Mouse (Mus musculus): Measurements from ENCODE around the gene Lsamp. TPM values are rescaled to one million over a fixed set of nuclear protein-coding genes. Genes with fewer than 3 reads are reported as not detected.
A peak's percentile ranks its signal among the peaks of the same experiment; 100 is the strongest.

Lsamp gene
- total RNA-seq (2014; rRNA removed) (210 and 217 TPM in 2 replicates), polyA plus RNA-seq (2015; fragmentation: Nextera tagmentation; extraction: Ambion mirVana) (104 and 116 TPM in 2 replicates)

GRCm38 (mm10) chr16:39984205-39984634 lies at the start of gene Lsamp:
Gene Lsamp, plus strand, starts transcription at chr16:39984361.
- Histone ChIP-seq H3K36me3 (ENCODE audit: insufficient read depth, low read length) (no peaks in the 10 kb centered on the region), H3K27ac (ENCODE audit: low read depth, low read length) (peak within 1 kb of the TSS; percentile 79), H3K4me1 (ENCODE audit: insufficient read depth, low read length) (0 out of 2 replicates have a peak, but pooled peaks cover 3% of the 10 kb centered on the region), H3K4me2 (ENCODE audit: low read depth, low read length, poor library complexity, severe bottlenecking) (peak within 1 kb of the TSS; percentile 56), H3K9ac (replicated peaks; ENCODE audit: low read length, poor library complexity, severe bottlenecking) (peak within 1 kb of the TSS; percentile 76), H3K9me3 (ENCODE audit: low read length) (no peaks in the 10 kb centered on the region), H3K27me3 (ENCODE audit: insufficient read depth, low read length) (no peaks in the 10 kb centered on the region), H3K4me3 (ENCODE audit: low read depth, low read length) (peak within 1 kb of the TSS; percentile 70)
- ATAC-seq (ENCODE audit: low FRiP score) (peak; percentile 88), DNase-seq (ENCODE audit: low spot score) (peak; percentile 94)
- under 1% methylated on average over 24 of the region's 24 CpGs for WGBS
- peak; percentile 92 for TF ChIP-seq CTCF (IDR thresholded peaks at IDR 0.05)

DNA sequence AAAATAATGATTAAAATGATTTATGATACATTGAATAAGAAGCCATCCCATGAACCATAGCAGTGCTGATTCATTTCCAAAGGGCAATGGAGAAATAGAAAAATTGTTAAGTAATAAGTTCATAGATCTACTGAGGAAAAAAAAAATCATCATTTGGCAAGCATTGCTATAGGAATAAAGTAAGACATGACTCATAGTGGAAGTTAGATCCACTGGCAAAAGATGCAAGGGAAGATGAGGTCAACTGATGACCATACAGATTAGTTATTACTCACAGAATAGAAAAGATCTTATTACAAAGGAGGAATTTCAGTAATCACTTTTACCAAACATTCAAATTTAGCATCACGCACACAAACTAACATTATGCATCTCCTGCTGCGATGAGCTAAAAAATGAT lies 26.5 kb upstream of the Lsamp start:
- ATAC-seq (ENCODE audit: low FRiP score) (no peak), DNase-seq (ENCODE audit: low spot score) (no peak)
- no peaks in the 10 kb centered on the region for H3K27me3 ChIP-seq (ENCODE audit: insufficient read depth, low read length)
- no peaks in the 10 kb centered on the region for H3K9me3 ChIP-seq (ENCODE audit: low read length)
- no peaks in the 10 kb centered on the region for H3K36me3 ChIP-seq (ENCODE audit: insufficient read depth, low read length)
- no peak overlapping the region for H3K27ac ChIP-seq (ENCODE audit: low read depth, low read length)
- 97% methylated on average over 2 of the region's 2 CpGs for WGBS
- no peak for TF ChIP-seq CTCF (IDR thresholded peaks at IDR 0.05)
- no peak overlapping the region for H3K4me3 ChIP-seq (ENCODE audit: low read depth, low read length)
- no peak overlapping the region for H3K4me2 ChIP-seq (ENCODE audit: low read depth, low read length, poor library complexity, severe bottlenecking)
- no peak overlapping the region for H3K9ac ChIP-seq (replicated peaks; ENCODE audit: low read length, poor library complexity, severe bottlenecking)
- no peaks in the 10 kb centered on the region for H3K4me1 ChIP-seq (ENCODE audit: insufficient read depth, low read length)

DNA sequence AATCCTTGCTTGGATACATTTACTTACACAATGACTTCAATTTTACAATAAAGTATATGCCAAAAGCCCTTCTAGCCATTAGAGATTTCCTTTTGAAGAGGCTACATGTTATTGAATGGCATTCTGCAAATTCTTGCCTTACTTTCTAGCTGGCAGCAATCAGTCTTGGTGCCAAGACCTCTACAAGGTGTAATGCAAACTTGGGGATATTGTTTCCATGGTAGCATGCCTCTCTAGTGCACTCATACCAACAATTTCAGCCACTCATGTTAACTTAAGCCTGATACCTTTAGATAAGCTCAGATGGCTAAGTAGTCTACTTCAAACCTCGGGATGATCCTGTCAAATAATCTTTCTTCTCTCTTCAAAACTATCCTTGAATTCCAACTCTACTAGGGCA lies 11.4 kb upstream of the Lsamp start:
- no peak overlapping the region for H3K9ac ChIP-seq (replicated peaks; ENCODE audit: low read length, poor library complexity, severe bottlenecking)
- no peaks in the 10 kb centered on the region for H3K4me1 ChIP-seq (ENCODE audit: insufficient read depth, low read length)
- H3K4me2 ChIP-seq (ENCODE audit: low read depth, low read length, poor library complexity, severe bottlenecking) = no peak overlapping the region
- no peaks in the 10 kb centered on the region for H3K9me3 ChIP-seq (ENCODE audit: low read length)
- ATAC-seq (ENCODE audit: low FRiP score) = no peak
- no peak overlapping the region for H3K27ac ChIP-seq (ENCODE audit: low read depth, low read length)
- no peaks in the 10 kb centered on the region for H3K27me3 ChIP-seq (ENCODE audit: insufficient read depth, low read length)
- no peak for TF ChIP-seq CTCF (IDR thresholded peaks at IDR 0.05)
- WGBS = 84% methylated on average over 1 of the region's 1 CpGs
- no peaks in the 10 kb centered on the region for H3K36me3 ChIP-seq (ENCODE audit: insufficient read depth, low read length)
- DNase-seq (ENCODE audit: low spot score) = no peak
- no peak overlapping the region for H3K4me3 ChIP-seq (ENCODE audit: low read depth, low read length)

GRCm38 (mm10) chr16:39984635-39985291 lies 602 bp downstream of the Lsamp start:
- Histone ChIP-seq H3K27ac (ENCODE audit: low read depth, low read length) (peak overlapping the region; percentile 79), H3K9me3 (ENCODE audit: low read length) (no peaks in the 10 kb centered on the region), H3K4me2 (ENCODE audit: low read depth, low read length, poor library complexity, severe bottlenecking) (peak overlapping the region; percentile 56), H3K36me3 (ENCODE audit: insufficient read depth, low read length) (no peaks in the 10 kb centered on the region), H3K27me3 (ENCODE audit: insufficient read depth, low read length) (no peaks in the 10 kb centered on the region), H3K9ac (replicated peaks; ENCODE audit: low read length, poor library complexity, severe bottlenecking) (peak overlapping the region; percentile 76), H3K4me1 (ENCODE audit: insufficient read depth, low read length) (0 out of 2 replicates have a peak, but pooled peaks cover 3% of the 10 kb centered on the region), H3K4me3 (ENCODE audit: low read depth, low read length) (peak overlapping the region; percentile 70)
- ATAC-seq (ENCODE audit: low FRiP score) (peak; percentile 79), DNase-seq (ENCODE audit: low spot score) (peak; percentile 67)
- no peak for TF ChIP-seq CTCF (IDR thresholded peaks at IDR 0.05)
- WGBS = under 1% methylated on average over 27 of the region's 29 CpGs

DNA sequence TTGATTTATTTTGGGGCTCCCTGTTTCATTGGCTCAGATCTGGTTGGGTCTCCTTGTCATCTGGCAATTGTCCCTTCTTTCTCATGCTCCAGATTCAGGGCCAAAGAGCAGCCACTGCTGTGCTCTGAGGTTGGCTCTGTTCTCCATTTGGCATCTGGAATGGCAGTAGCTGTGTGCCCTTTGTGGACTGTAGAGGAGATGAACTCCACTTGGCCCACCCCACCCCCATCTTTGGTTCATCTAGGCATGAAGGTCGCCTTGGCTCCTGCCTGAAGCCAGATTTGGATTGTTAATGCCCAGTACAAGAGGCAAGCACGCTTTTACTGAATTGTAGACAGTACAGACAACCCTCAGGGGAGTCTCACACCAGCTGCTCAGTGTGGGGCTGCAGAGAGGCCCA lies 4.3 kb downstream of the Lsamp start:
- Histone ChIP-seq H3K27me3 (ENCODE audit: insufficient read depth, low read length) (no peaks in the 10 kb centered on the region), H3K27ac (ENCODE audit: low read depth, low read length) (no peak overlapping the region), H3K4me1 (ENCODE audit: insufficient read depth, low read length) (0 out of 2 replicates have a peak, but pooled peaks cover 3% of the 10 kb centered on the region), H3K9ac (replicated peaks; ENCODE audit: low read length, poor library complexity, severe bottlenecking) (no peak overlapping the region), H3K4me3 (ENCODE audit: low read depth, low read length) (no peak overlapping the region), H3K36me3 (ENCODE audit: insufficient read depth, low read length) (no peaks in the 10 kb centered on the region), H3K4me2 (ENCODE audit: low read depth, low read length, poor library complexity, severe bottlenecking) (peak overlapping the region; percentile 24), H3K9me3 (ENCODE audit: low read length) (no peaks in the 10 kb centered on the region)
- 58% methylated on average over 2 of the region's 2 CpGs for WGBS
- no peak for ATAC-seq (ENCODE audit: low FRiP score)
- no peak for DNase-seq (ENCODE audit: low spot score)
- no peak for TF ChIP-seq CTCF (IDR thresholded peaks at IDR 0.05)

GRCm38 (mm10) chr16:39994821-39995220 lies 10.7 kb downstream of the Lsamp start:
- ATAC-seq (ENCODE audit: low FRiP score) = no peak
- no peak overlapping the region for H3K27ac ChIP-seq (ENCODE audit: low read depth, low read length)
- H3K4me1 ChIP-seq (ENCODE audit: insufficient read depth, low read length) = no peaks in the 10 kb centered on the region
- H3K36me3 ChIP-seq (ENCODE audit: insufficient read depth, low read length) = no peaks in the 10 kb centered on the region
- H3K9me3 ChIP-seq (ENCODE audit: low read length) = no peaks in the 10 kb centered on the region
- TF ChIP-seq CTCF (IDR thresholded peaks at IDR 0.05) = no peak
- no peaks in the 10 kb centered on the region for H3K27me3 ChIP-seq (ENCODE audit: insufficient read depth, low read length)
- DNase-seq (ENCODE audit: low spot score) = no peak
- 91% methylated on average over 5 of the region's 5 CpGs for WGBS
- no peak overlapping the region for H3K9ac ChIP-seq (replicated peaks; ENCODE audit: low read length, poor library complexity, severe bottlenecking)
- H3K4me2 ChIP-seq (ENCODE audit: low read depth, low read length, poor library complexity, severe bottlenecking) = no peak overlapping the region
- no peak overlapping the region for H3K4me3 ChIP-seq (ENCODE audit: low read depth, low read length)

All from midbrain, postnatal 0 days (tissue).